Mouse (Mus musculus) spleen, postnatal 4 days (tissue): ENCODE results near the gene Anxa2.

Experiments used
- DNase-seq, 2 experiments: peaks; one replicate each; pipeline ENCODE4 v3.0.0; 2022; ENCODE audit warnings: low spot score in 2 of 2

Gene Anxa2

GRCm38 (mm10) chr9:69511881-69512590 lies 58.6 kb downstream of the Anxa2 start:
- no peak for DNase-seq

GRCm38 (mm10) chr9:69512726-69513125 lies 59.3 kb downstream of the Anxa2 start:
- no peak for DNase-seq

- no peak for DNase-seq
These were observed 60.8 kb downstream of the Anxa2 start for GRCm38 (mm10) chr9:69514206-69514605.

DNA sequence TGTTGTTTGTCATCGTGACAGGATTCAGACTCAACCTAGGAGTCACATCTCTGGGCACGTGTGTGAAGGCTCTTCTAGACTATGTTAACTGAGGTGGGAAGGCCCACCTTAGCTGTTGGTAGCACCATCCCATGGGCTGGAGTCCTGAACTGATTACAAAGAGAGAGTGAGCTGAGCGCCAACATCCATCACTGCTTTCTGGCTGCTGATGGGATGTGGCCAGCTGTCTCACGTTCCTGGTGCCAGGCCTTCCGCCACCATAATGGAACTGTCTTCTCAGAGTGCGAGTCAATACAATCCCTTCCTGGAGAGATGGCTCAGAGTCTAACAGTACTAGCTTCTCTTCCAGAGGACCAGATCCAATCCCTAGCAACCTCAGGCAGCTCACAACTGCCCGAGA lies 62.0 kb downstream of the Anxa2 start:
- no peak for DNase-seq

DNA sequence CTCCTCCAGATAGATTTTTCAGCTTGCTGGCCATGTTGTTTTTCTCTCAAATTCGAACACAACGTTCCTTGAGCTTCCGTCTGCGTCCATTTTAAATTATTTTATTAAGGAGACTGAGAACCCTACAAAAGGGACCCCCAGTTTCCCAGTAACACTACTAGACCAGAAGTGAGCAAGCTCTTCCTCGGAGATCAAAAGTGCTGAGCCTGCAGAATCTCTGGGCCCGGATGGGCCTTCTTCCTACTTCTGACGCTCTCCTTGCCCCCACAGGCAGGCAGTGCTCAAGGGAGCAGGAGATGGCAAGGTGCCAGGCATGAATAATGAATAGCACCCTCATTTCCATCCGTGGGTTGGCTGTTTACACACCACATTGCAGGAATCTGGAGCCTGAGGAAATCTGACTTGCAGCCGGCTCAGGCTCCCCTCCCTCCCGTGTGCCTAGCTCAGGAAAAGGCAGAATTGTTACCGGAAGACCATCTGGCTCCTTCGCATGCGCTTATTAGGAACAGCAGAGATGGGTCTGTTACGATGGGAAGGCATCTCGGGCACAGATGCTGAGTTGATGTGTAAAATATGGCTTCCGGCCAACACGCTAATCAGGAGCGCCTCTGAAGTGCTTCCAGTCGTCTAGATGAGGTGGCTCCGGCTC lies 64.1 kb downstream of the Anxa2 start:
- no peak for DNase-seq
